Mouse (Mus musculus): Measurements from ENCODE around the gene Pcca. TPM values are rescaled to one million over a fixed set of nuclear protein-coding genes. Genes with fewer than 3 reads are reported as not detected.
"Not testable (repeated sequence)": the region's sequence is repeated elsewhere in the genome, so short reads cannot be mapped to it uniquely, and the experiment has no call there.

Gene Pcca
- total RNA-seq, 2 experiments from 2014 or later = 128 to 156 TPM

- DNase-seq = not testable (repeated sequence)
Observed at GRCm38 (mm10) chr14:122560893-122561452, 26.8 kb downstream of the Pcca start.

GRCm38 (mm10) chr14:122570862-122571261, 36.7 kb downstream of the Pcca start:
- no peak for DNase-seq

- DNase-seq = peak in 1 of 2 experiments; percentile 4
Observed at GRCm38 (mm10) chr14:122574064-122574751, 40.1 kb downstream of the Pcca start.

- no peak for DNase-seq
Observed at GRCm38 (mm10) chr14:122577816-122578215, 43.7 kb downstream of the Pcca start.

GRCm38 (mm10) chr14:122582057-122582456, 47.9 kb downstream of the Pcca start:
- no peak for DNase-seq

- DNase-seq = no peak
Observed at GRCm38 (mm10) chr14:122582491-122583077, 48.5 kb downstream of the Pcca start.

- not testable (repeated sequence) for DNase-seq
Observed at GRCm38 (mm10) chr14:122584087-122584486, 50.0 kb downstream of the Pcca start.

GRCm38 (mm10) chr14:122586942-122587341, 52.8 kb downstream of the Pcca start:
- peak in 1 of 2 experiments; percentile 13 for DNase-seq

- DNase-seq = no peak
Observed at GRCm38 (mm10) chr14:122597534-122597933, 63.4 kb downstream of the Pcca start.

- no peak for DNase-seq
Observed at GRCm38 (mm10) chr14:122598802-122599201, 64.7 kb downstream of the Pcca start.

GRCm38 (mm10) chr14:122599839-122600238, 65.7 kb downstream of the Pcca start:
- DNase-seq = no peak

- DNase-seq = no peak
Observed at GRCm38 (mm10) chr14:122602701-122603100, 68.6 kb downstream of the Pcca start.

GRCm38 (mm10) chr14:122606499-122606898, 72.4 kb downstream of the Pcca start:
- no peak for DNase-seq

- no peak for DNase-seq
Observed at GRCm38 (mm10) chr14:122607456-122607855, 73.3 kb downstream of the Pcca start.

GRCm38 (mm10) chr14:122608323-122608722, 74.2 kb downstream of the Pcca start:
- DNase-seq = no peak

- DNase-seq = no peak
Observed at GRCm38 (mm10) chr14:122611035-122611434, 76.9 kb downstream of the Pcca start.

GRCm38 (mm10) chr14:122612317-122612716, 78.2 kb downstream of the Pcca start:
- DNase-seq = no peak

- no peak for DNase-seq
Observed at GRCm38 (mm10) chr14:122617656-122618055, 83.5 kb downstream of the Pcca start.

GRCm38 (mm10) chr14:122633416-122633815, 99.3 kb downstream of the Pcca start:
- no peak for DNase-seq

- no peak for DNase-seq
Observed at GRCm38 (mm10) chr14:122636601-122637000, 102.5 kb downstream of the Pcca start.

- no peak for DNase-seq
Observed at GRCm38 (mm10) chr14:122637798-122638555, 103.9 kb downstream of the Pcca start.

- no peak for DNase-seq
Observed at GRCm38 (mm10) chr14:122639168-122639720, 105.1 kb downstream of the Pcca start.
